Mouse (Mus musculus): ENCODE measurements at regions not wholly inside any gene's neighbourhood (a gene's known extent, or its start where the extent isn't known, plus 50 kb on each side); places are given as distances from the start of the nearest gene placed in this dataset.

GRCm38 (mm10) chr4:95450286-95450685, 107.0 kb upstream of the Fggy start:
- TF ChIP-seq EP300 (IDR thresholded peaks at IDR 0.05; ENCODE audit: low read depth in 1 of 2, low read length in 2 of 2) (no peak), MYB (IDR thresholded peaks at IDR 0.05; ENCODE audit: low read depth, low read length) (no peak)
- Histone ChIP-seq H3K36me3 (ENCODE audit: control insufficient read depth in 1 of 2, insufficient read depth in 2 of 2, low read length in 2 of 2) (no peaks in the 10 kb centered on the region), H3K27ac (ENCODE audit: control insufficient read depth, low read depth, low read length) (no peak overlapping the region), H3K79me2 (ENCODE audit: control insufficient read depth, insufficient read depth, low read length, poor library complexity) (no peaks in the 10 kb centered on the region), H3K4me1 (ENCODE audit: control insufficient read depth in 1 of 2, insufficient read depth in 2 of 2, low read length in 2 of 2) (no peaks in the 10 kb centered on the region), H3K4me3 (ENCODE audit: control insufficient read depth in 1 of 2, insufficient read depth in 1 of 2, low read depth in 2 of 2, low read length in 2 of 2) (no peak overlapping the region), H3K27me3 (ENCODE audit: control insufficient read depth in 1 of 2, insufficient read depth in 2 of 2, low read length in 2 of 2) (no peaks in the 10 kb centered on the region), H3K9ac (ENCODE audit: control insufficient read depth, low read depth, low read length, poor library complexity, severe bottlenecking) (no peak overlapping the region), H3K9me3 (replicated peaks; ENCODE audit: insufficient read depth, low read length) (no peaks in the 10 kb centered on the region)
- no peak for DNase-seq (ENCODE audit: low read depth, low spot score)

- Histone ChIP-seq H3K36me3 (ENCODE audit: control insufficient read depth in 1 of 2, insufficient read depth in 2 of 2, low read length in 2 of 2) (no peaks in the 10 kb centered on the region), H3K4me1 (ENCODE audit: control insufficient read depth in 1 of 2, insufficient read depth in 2 of 2, low read length in 2 of 2) (no peaks in the 10 kb centered on the region), H3K9me3 (replicated peaks; ENCODE audit: insufficient read depth, low read length) (no peaks in the 10 kb centered on the region), H3K27me3 (ENCODE audit: control insufficient read depth in 1 of 2, insufficient read depth in 2 of 2, low read length in 2 of 2) (no peaks in the 10 kb centered on the region), H3K27ac (ENCODE audit: control insufficient read depth, low read depth, low read length) (no peak overlapping the region), H3K79me2 (ENCODE audit: control insufficient read depth, insufficient read depth, low read length, poor library complexity) (no peaks in the 10 kb centered on the region), H3K9ac (ENCODE audit: control insufficient read depth, low read depth, low read length, poor library complexity, severe bottlenecking) (no peak overlapping the region), H3K4me3 (ENCODE audit: control insufficient read depth in 1 of 2, insufficient read depth in 1 of 2, low read depth in 2 of 2, low read length in 2 of 2) (no peak overlapping the region)
- no peak for DNase-seq (ENCODE audit: low read depth, low spot score)
- TF ChIP-seq ZMIZ1 (IDR thresholded peaks at IDR 0.05; ENCODE audit: low read depth, low read length): no peak
- TF ChIP-seq GATA1 (IDR thresholded peaks at IDR 0.05; ENCODE audit: low read depth, low read length): no peak
- TF ChIP-seq RCOR1 (IDR thresholded peaks at IDR 0.05; ENCODE audit: low read depth, low read length): no peak
- TF ChIP-seq MXI1 (IDR thresholded peaks at IDR 0.05; ENCODE audit: low read depth, low read length): no peak
- TF ChIP-seq SMC3 (IDR thresholded peaks at IDR 0.05; ENCODE audit: low read depth, low read length): no peak
- no peak for TF ChIP-seq SIN3A (IDR thresholded peaks at IDR 0.05; ENCODE audit: low read length)
- TF ChIP-seq NELFE (IDR thresholded peaks at IDR 0.05; ENCODE audit: low read depth, low read length): no peak
- no peak for TF ChIP-seq MAFK (IDR thresholded peaks at IDR 0.05; ENCODE audit: borderline replicate concordance, low read depth, low read length)
- no peak for TF ChIP-seq CHD1 (IDR thresholded peaks at IDR 0.05; ENCODE audit: low read depth, low read length)
- no peak for TF ChIP-seq POLR2A (IDR thresholded peaks at IDR 0.05; ENCODE audit: control insufficient read depth in 1 of 2, insufficient read depth in 1 of 2, low read depth in 1 of 2, low read length in 2 of 2, poor library complexity in 1 of 2)
- no peak for TF ChIP-seq MAX (IDR thresholded peaks at IDR 0.05; ENCODE audit: low read length)
- TF ChIP-seq RAD21 (IDR thresholded peaks at IDR 0.05; ENCODE audit: low read depth, low read length): no peak
- no peak for TF ChIP-seq TCF12 (IDR thresholded peaks at IDR 0.05; ENCODE audit: low read depth, low read length)
Measured at GRCm38 (mm10) chr4:95451831-95452230, 105.5 kb upstream of the Fggy start.

- no peaks in the 10 kb centered on the region for H3K9me3 ChIP-seq (replicated peaks; ENCODE audit: insufficient read depth, low read length)
Measured at GRCm38 (mm10) chr4:95456318-95456717, 101.0 kb upstream of the Fggy start.

More at GRCm38 (mm10) chr4:95456318-95456717, 101.0 kb upstream of the Fggy start:
- no peak overlapping the region for H3K4me3 ChIP-seq (ENCODE audit: control insufficient read depth in 1 of 2, insufficient read depth in 1 of 2, low read depth in 2 of 2, low read length in 2 of 2)
- H3K36me3 ChIP-seq (ENCODE audit: control insufficient read depth in 1 of 2, insufficient read depth in 2 of 2, low read length in 2 of 2): no peaks in the 10 kb centered on the region
- H3K4me1 ChIP-seq (ENCODE audit: control insufficient read depth in 1 of 2, insufficient read depth in 2 of 2, low read length in 2 of 2): no peaks in the 10 kb centered on the region
- TF ChIP-seq JUND (IDR thresholded peaks at IDR 0.05; ENCODE audit: low read depth, low read length) (no peak), BHLHE40 (IDR thresholded peaks at IDR 0.05; ENCODE audit: borderline replicate concordance, low read depth, low read length) (no peak), GATA1 (IDR thresholded peaks at IDR 0.05; ENCODE audit: low read depth, low read length) (no peak), MXI1 (IDR thresholded peaks at IDR 0.05; ENCODE audit: low read depth, low read length) (no peak), GABPA (IDR thresholded peaks at IDR 0.05; ENCODE audit: low read depth, low read length) (no peak), MYB (IDR thresholded peaks at IDR 0.05; ENCODE audit: low read depth, low read length) (no peak), NELFE (IDR thresholded peaks at IDR 0.05; ENCODE audit: low read depth, low read length) (no peak)
- H3K9ac ChIP-seq (ENCODE audit: control insufficient read depth, low read depth, low read length, poor library complexity, severe bottlenecking): no peak overlapping the region
- no peak overlapping the region for H3K27ac ChIP-seq (ENCODE audit: control insufficient read depth, low read depth, low read length)
- no peaks in the 10 kb centered on the region for H3K27me3 ChIP-seq (ENCODE audit: control insufficient read depth in 1 of 2, insufficient read depth in 2 of 2, low read length in 2 of 2)
- no peak for DNase-seq (ENCODE audit: low read depth, low spot score)
- H3K79me2 ChIP-seq (ENCODE audit: control insufficient read depth, insufficient read depth, low read length, poor library complexity): no peaks in the 10 kb centered on the region
